Mouse (Mus musculus): Measurements from ENCODE around the gene Slc28a1.
A peak's percentile ranks its signal among the peaks of the same experiment; 100 is the strongest.
"Not testable (repeated sequence)": the region's sequence is repeated elsewhere in the genome, so short reads cannot be mapped to it uniquely, and the experiment has no call there.

Slc28a1 gene

DNA sequence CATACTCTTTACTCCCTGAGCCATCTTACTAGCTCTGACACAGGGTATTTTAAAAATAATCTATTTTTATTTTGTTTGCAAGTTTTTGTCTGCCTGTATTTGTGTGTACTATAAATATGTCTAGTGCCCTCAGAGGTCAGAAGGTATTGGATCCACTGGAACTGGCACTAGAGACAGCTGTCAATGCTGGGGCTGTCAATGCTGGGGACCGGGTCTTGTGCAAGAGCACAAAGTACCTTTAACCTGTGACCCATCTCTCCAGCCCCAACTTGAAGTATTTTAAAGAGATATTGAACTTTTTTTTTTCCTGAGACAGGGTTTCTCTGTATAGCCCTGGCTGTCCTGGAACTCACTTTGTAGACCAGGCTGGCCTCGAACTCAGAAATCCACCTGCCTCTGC is 59.3 kb downstream of the Slc28a1 start:
- no peak for DNase-seq

- no peak for DNase-seq
Measured at GRCm38 (mm10) chr7:81174654-81175053, 60.1 kb downstream of the Slc28a1 start.

DNA sequence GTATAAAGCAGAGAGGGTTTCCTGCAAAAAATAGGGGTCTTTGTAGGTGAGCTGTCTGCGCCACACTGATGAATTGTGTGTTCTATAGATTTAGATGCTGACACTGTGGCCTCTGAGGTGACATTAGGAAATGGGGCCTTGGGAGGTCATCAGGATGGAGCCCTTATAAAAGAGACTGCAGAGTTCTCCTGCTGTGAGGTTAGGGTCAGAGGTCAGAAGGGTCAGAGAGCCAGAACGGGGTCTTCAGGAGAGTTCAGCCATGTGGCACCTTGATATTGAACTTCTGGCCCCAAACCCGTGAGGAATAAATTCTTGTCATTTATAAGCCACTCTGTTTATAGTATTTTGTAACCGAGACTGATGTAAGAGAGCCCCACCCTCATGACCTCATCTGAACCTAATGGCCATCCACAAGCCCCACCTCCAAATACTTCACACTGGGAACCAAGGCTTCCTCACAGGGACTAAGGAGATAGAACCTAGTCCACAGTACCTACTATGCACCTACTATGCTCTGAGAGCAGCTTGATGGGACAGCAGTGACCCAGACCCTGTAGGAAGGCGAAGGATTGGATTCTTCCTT is 61.7 kb downstream of the Slc28a1 start:
- no peak for DNase-seq

- DNase-seq: peak; percentile 24
Measured at GRCm38 (mm10) chr7:81179494-81179893, 64.9 kb downstream of the Slc28a1 start.

GRCm38 (mm10) chr7:81182492-81183175 is 68.0 kb downstream of the Slc28a1 start:
- DNase-seq: no peak

- DNase-seq: no peak
Measured at GRCm38 (mm10) chr7:81183181-81183580, 68.6 kb downstream of the Slc28a1 start.

DNA sequence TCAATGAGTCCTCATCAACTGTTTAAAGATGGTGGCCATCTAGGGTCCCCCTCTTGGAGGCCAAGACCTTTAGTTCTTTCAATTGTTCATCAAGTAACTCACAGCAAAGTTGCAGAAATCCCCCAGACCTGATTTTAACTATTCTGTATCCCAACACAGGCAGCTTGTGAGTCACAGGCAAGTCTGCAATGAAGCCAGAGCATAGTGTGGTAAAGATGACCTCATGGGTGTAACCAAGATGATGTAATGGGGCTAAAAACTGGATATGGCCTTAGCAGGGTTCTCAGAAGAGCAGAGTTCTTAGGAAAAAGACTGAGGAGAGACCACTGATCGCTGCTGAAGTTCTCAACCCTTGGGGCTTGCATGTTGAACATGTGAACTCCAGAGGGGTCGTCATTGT is 69.5 kb downstream of the Slc28a1 start:
- no peak for DNase-seq

DNA sequence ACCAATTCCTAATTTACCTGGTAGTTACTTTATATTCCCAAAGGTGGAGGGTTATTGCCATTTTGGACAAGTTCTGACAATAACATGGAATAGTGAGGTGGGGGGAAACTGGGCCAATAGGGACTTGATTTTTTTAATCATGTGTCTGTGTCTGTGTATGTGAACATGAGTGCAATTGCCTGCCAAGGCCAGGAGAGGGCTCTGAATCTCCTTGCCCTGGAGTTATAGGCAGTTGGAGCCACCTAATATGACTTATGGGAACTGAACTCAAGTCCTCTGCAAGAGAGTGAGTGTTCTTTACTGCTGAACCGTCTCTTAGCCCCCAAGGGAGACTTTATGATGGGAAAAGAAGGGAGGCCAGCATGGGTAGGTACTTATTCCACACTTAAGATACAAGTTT is 70.1 kb downstream of the Slc28a1 start:
- no peak for DNase-seq

DNA sequence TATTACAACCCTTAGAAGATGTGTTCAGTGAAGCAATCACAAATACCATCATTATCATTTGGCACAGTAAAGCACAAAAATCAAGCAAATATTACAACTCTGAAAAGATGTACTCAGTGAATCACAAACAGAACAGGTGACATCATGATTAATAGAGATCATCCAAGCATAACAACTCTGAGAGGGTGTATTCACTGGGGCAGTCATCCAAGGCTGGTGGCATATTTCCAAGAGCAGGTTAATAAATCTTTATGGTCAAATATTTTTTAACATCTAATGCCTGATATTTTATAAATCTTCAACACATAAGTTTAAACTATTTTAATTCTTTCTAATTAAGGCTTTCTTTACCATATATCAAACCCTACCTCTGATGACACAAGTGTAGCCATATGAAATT is 71.4 kb downstream of the Slc28a1 start:
- DNase-seq: not testable (repeated sequence)

DNA sequence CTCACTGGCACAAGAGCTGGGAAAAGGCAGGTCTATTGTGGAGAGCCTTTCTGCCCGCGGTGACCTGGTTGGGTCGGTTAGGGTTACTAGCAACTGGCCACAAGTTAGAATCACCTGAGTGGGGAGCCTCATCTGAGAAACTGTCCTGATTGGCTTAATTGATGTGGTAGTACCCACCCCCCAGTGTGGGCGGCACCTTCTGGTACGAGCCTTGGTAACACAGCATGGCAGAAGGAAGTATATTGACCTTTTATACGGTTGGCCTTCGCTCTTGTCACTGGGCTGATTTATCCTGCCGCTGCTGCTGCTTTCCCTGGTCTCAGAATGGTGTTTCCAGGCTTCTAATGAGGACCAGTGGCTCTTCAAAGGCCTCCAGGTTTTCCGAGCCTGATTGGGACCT is 74.6 kb downstream of the Slc28a1 start:
- DNase-seq: no peak

- DNase-seq: no peak
Measured at GRCm38 (mm10) chr7:81195509-81195908, 80.9 kb downstream of the Slc28a1 start.

- no peak for DNase-seq
Measured at GRCm38 (mm10) chr7:81196796-81197195, 82.2 kb downstream of the Slc28a1 start.

DNA sequence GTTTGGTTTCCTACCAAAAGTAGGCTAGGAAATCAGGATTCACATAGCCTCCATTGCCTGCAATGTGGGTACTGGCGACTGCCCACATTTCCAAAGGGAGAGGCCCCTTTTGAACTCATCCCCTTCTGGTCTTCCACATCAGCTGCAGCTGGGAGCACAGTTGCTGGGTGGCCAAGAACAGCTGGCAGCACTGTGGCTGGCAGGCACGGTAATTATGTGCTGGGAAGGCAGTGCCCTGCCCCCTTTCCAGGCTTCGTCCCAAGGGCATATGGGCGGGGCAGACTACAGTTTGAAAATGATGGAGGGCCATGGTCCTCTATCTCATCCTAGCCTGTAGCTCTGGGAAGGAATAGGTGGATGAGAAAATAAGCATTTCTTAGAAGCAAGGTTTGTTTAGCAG is 83.9 kb downstream of the Slc28a1 start:
- DNase-seq: no peak

DNA sequence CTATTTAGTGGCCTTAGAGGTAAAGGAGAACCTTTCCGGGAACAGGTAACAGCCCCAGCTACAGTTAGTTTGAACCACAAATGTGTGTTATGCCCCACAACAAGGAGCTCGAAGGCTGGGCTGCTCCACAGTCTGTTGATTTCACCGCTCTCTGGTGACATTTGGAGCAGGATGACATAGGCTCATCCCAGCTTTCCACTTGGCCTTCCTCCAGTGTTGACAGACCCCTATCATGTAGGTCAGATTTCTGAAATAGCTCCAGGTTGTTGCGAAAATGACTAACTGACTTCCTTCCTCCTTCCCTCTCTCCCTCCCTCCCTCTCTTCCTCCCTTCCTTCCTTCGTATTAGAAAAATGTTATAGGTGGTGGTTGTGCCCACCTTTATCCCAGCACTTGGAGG is 84.5 kb downstream of the Slc28a1 start:
- no peak for DNase-seq

DNA sequence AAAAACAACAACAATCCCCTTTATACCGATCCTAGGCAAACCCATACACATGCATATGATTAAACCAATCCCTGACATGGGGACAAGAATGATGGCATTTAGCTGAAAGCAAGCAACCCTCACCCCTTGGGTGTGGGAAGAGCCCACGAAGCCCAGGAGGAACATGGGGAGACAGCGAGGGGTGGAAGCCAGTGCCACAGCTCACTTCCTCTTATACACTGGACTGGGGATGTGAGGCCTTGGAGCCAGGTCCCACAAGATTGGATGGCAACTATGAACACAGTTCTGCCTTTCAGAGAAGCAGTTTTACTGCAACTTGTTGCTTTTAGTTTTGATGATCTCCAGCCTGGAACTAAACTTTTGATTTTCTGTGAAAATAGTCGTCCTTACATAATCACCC is 85.2 kb downstream of the Slc28a1 start:
- DNase-seq: no peak

GRCm38 (mm10) chr7:81202389-81202788 is 87.8 kb downstream of the Slc28a1 start:
- no peak for DNase-seq

DNA sequence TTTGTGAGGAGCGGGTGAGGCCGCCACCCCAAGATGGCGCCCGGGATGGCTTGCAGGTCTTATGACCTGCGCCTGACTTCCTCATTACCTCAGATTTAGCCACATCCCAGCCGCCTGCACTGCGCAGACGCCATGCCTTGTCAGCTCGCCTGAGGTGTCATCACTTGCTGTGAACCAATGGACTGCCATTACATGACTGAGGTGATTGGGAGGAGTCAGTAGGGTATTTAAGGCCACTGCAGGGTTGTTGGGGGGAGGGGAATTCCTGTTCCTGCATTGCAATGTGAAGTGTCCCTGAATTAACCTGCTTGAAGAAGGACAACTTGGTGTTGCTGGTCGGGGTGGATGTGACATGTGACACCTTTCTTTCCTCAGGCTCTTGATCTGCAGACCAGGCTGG is 89.0 kb downstream of the Slc28a1 start:
- DNase-seq: not testable (repeated sequence)

- peak; percentile 38 for DNase-seq
Measured at GRCm38 (mm10) chr7:81208944-81209343, 94.3 kb downstream of the Slc28a1 start.

DNA sequence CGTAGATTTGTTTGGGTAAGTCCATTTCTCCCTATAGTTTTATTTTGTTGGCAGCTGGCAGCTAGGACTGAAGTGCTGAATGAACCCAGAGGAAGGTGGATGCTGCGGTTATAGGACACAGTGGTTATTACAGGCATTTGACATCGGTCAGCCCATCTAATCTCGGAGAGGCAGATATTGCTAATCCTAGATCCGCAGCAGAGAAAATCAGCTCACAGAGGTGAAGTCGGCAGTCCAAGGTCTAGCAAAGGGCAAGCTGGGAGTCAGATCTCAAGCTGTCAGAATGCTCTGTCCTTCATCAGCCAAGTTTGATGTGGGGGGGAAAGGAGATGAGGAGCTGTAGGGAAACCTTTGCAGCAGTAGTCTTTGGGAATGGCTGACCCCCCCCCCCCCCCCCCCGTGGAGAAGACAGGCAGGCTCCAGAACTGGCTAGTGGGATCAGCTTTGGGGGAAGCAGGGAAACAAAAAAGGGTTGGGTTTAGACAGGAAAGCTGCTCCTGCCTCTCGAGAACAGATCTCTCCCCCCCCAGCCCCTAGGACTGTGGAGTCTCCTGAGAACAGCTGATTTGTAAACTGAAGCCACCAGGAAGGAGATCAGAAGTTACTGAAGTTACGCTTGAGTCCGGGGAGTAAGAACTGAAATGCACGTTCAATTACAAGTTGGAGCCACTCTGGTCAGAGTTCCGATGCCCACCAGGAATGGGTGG is 95.5 kb downstream of the Slc28a1 start:
- no peak for DNase-seq

DNA sequence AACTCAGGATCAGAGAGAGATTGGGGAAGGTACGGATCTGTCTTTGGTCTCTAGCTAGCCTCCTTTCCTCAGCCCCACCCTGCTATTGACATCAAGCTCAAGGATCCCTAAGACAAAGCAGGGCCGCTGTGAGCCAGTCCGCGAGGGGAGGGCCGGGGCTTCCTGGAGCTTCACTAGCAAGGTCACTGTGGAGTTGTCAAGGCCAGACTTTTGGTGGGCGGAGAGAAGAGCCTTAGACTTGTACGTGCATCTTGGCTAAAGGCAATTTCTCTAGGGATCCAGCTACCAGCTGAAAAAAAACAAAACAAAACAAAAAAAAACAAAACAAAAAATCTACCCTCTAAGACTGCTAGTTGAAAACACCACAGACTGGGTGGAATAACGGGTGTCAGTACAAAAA is 97.2 kb downstream of the Slc28a1 start:
- DNase-seq: no peak

- DNase-seq: peak; percentile 10
Measured at GRCm38 (mm10) chr7:81212261-81212681, 97.7 kb downstream of the Slc28a1 start.

- DNase-seq: peak; percentile 80
Measured at GRCm38 (mm10) chr7:81212697-81213346, 98.2 kb downstream of the Slc28a1 start.

DNA sequence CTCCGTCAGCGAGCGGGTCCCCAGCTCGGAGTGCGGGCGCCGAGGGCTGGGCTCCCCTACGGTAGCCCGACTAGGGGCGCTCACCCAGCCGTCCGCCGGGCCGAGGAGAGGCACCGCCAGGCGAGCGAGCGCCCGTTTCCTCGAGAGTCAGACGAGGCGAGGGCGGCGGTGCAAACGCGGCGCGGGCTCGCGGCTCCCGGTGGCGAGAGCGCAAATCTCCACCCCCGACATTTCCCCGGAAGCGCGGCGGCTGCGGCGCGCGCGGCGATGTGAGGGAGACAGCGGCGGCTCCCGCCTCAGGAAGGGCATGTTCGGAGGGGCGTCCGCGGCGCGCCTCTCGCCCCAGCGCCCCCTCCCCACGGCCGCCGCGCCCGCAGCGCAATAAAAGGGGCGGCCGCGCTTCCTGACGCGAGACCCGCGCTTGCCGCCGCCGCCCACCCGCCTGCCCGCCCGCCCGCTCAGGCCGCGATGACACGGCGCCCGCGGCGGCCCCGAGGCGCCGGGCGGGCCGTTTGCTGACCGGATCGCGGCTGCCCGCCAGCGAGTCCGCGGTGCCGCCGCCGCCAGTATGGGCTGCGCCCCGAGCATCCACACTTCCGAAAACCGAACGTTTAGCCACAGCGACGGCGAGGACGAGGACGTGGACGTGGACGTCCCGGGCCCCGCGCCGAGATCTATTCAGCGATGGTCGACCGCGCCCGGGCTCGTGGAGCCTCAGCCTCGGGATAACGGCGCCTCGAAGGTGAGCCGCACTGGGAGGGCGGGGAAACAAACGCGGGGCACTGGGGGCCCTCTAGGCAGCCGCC is 99.0 kb downstream of the Slc28a1 start, which contains the start of gene Pde8a:
Pde8a (plus strand) TSS at position 250 of the 806 bp plus-strand sequence.
- no peak for DNase-seq
